Mouse (Mus musculus) hindbrain, embryonic 12.5 days (tissue): ENCODE measurements around the gene Olfr543. TPM values are rescaled to one million over a fixed set of nuclear protein-coding genes. Genes with fewer than 3 reads are reported as not detected.

ENCODE experiments used
- ATAC-seq: fragments of 200-750 bp; cut with Nextera tagmentation; 2 replicates; pipeline ENCODE4 v1.8.0; 2017; ENCODE audit warnings: moderate TSS enrichment; ENCODE audit not compliant: low FRiP score
- H3K27ac ChIP-seq: fragments of 300-500 bp; sonication (generic); 2 replicates; pipeline ENCODE4 v1.5.1; 2016; ENCODE audit warnings: mild to moderate bottlenecking
- H3K27me3 ChIP-seq: fragments of 300-500 bp; sonication (generic); 2 replicates; pipeline ENCODE4 v1.6.1; 2016; ENCODE audit warnings: mild to moderate bottlenecking
- H3K36me3 ChIP-seq: fragments of 300-500 bp; sonication (generic); 2 replicates; pipeline ENCODE4 v1.6.1; 2016; ENCODE audit warnings: mild to moderate bottlenecking
- H3K4me1 ChIP-seq: fragments of 300-500 bp; sonication (generic); 2 replicates; pipeline ENCODE4 v1.6.1; 2016
- H3K4me2 ChIP-seq: fragments of 300-500 bp; sonication (generic); replicated peaks from 2 replicates; pipeline ENCODE4 v1.6.1; 2016; ENCODE audit warnings: mild to moderate bottlenecking
- H3K4me3 ChIP-seq: fragments of 300-500 bp; sonication (generic); 2 replicates; pipeline ENCODE4 v1.5.1; 2016; ENCODE audit warnings: mild to moderate bottlenecking
- H3K9ac ChIP-seq: fragments of 300-500 bp; sonication (generic); 2 replicates; pipeline ENCODE4 v1.6.1; 2016; ENCODE audit warnings: mild to moderate bottlenecking, moderate library complexity
- H3K9me3 ChIP-seq: fragments of 300-500 bp; sonication (generic); replicated peaks from 2 replicates; pipeline ENCODE4 v1.6.1; 2016; ENCODE audit warnings: mild to moderate bottlenecking
- WGBS: fragments of 180-500 bp; shearing (Covaris S2); methylation state at CpG from one replicate; pipeline ENCODE4 v1.1.7; 2016; 5-methylcytosine and 5-hydroxymethylcytosine counted together
- polyA plus RNA-seq: library from polyadenylated mRNA; unstranded; fragments of >200 nt; fragmentation: Nextera tagmentation; extraction: Ambion mirVana; gene quantifications from 2 replicates; pipeline ENCODE4 v1.2.1, GENCODE M21; 2016

Olfr543 gene
- polyA plus RNA-seq = 0.31 and 0.55 TPM in 2 replicates

- H3K9me3 ChIP-seq = no peaks in the 10 kb centered on the region
- no peaks in the 10 kb centered on the region for H3K4me1 ChIP-seq
- H3K4me3 ChIP-seq = no peak within 1 kb of the TSS
- H3K36me3 ChIP-seq = no peaks in the 10 kb centered on the region
- WGBS = 97% methylated on average over 4 of the region's 4 CpGs
- no peak within 1 kb of the TSS for H3K9ac ChIP-seq
- ATAC-seq = no peak
- no peaks in the 10 kb centered on the region for H3K27me3 ChIP-seq
- H3K4me2 ChIP-seq = no peak within 1 kb of the TSS
- no peak within 1 kb of the TSS for H3K27ac ChIP-seq
Measured at GRCm38 (mm10) chr7:102481579-102481978, at the start of gene Olfr543. Olfr543 (minus strand) TSS chr7:102481679.

- WGBS = 81% methylated on average over 1 of the region's 1 CpGs
- no peaks in the 10 kb centered on the region for H3K27me3 ChIP-seq
- ATAC-seq = no peak
- H3K9me3 ChIP-seq = no peaks in the 10 kb centered on the region
- H3K4me1 ChIP-seq = no peaks in the 10 kb centered on the region
- H3K36me3 ChIP-seq = no peaks in the 10 kb centered on the region
- no peak overlapping the region for H3K9ac ChIP-seq
- no peak overlapping the region for H3K4me2 ChIP-seq
- no peak overlapping the region for H3K4me3 ChIP-seq
- no peak overlapping the region for H3K27ac ChIP-seq
Measured at GRCm38 (mm10) chr7:102529052-102529451, 47.6 kb upstream of the Olfr543 start.

GRCm38 (mm10) chr7:102517051-102517335 is 35.5 kb upstream of the Olfr543 start:
- Histone ChIP-seq H3K4me1 (peaks cover 3% of the 10 kb centered on the region; the same call in 1 of the 2 replicates), H3K9me3 (no peaks in the 10 kb centered on the region), H3K27ac (no peak overlapping the region), H3K27me3 (peaks cover 10% of the 10 kb centered on the region), H3K4me2 (no peak overlapping the region), H3K36me3 (no peaks in the 10 kb centered on the region), H3K4me3 (no peak overlapping the region), H3K9ac (no peak overlapping the region)
- ATAC-seq = no peak
- WGBS = 84% methylated on average over 2 of the region's 2 CpGs

DNA sequence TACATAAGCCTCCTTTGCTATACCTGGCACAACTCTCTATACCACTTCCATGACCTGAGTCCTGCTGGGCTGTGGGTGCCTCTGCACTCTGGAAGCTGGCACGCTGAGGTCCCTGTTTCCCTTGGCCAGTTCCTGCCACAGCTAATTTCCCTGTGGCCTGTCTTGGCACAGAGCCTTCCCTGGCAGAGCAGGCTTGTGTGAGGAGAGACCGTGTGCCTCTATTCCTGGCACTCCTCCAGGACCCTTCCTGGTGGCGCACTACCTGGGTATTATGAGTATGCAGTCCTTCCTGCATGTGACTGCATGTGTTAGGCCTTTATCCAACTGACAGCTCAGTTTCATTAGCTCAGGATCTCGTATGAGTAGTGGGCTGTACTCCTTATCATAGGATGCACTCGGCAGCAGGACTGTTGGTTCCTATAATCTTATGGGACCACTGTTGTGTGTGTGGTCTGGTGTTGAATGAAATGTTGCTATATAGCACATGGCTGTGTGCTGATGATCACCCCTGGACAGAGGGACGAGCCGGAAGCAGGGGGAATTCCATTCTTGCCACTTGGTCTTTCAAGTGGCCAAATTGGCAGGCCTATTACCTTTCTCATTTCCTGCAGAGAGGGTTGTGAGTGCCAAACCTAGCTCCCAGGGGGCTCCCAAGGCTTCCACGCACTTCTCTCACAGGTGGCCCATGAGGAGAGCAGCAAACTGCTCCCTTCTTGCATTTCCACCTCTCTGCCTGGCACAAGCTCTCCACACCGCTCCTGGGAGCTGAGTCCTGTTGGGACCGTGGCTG is 35.0 kb upstream of the Olfr543 start:
- WGBS = 77% methylated on average over 10 of the region's 10 CpGs
- Histone ChIP-seq H3K27me3 (peaks cover 10% of the 10 kb centered on the region), H3K4me3 (no peak overlapping the region), H3K9me3 (no peaks in the 10 kb centered on the region), H3K4me1 (peaks cover 3% of the 10 kb centered on the region; the same call in 1 of the 2 replicates), H3K36me3 (no peaks in the 10 kb centered on the region), H3K4me2 (no peak overlapping the region), H3K27ac (no peak overlapping the region), H3K9ac (no peak overlapping the region)
- no peak for ATAC-seq

DNA sequence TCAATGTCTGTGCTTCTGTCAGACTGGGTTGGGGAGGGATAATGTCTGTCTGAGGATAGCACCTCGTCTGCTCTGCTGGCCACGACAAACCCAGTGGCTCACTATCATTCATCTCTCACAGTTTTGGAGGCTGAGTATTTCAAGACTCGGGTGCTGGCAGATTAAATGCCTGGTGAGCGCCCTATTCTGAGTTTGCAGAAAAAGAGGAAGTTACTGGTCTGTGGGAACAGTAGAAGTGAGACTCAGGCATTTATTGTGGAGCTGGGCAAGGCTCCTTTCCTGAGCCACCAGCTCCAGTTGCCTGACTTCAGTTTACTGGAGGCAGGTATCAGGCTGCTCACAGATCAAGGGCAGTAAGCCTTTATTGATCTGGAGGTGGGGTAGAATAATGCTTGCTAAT is 32.7 kb upstream of the Olfr543 start:
- no peak for ATAC-seq
- Histone ChIP-seq H3K4me2 (no peak overlapping the region), H3K36me3 (no peaks in the 10 kb centered on the region), H3K4me3 (no peak overlapping the region), H3K9ac (no peak overlapping the region), H3K27me3 (peaks cover 10% of the 10 kb centered on the region), H3K4me1 (peaks cover 3% of the 10 kb centered on the region; the same call in 1 of the 2 replicates), H3K9me3 (no peaks in the 10 kb centered on the region), H3K27ac (no peak overlapping the region)
- 69% methylated on average over 4 of the region's 4 CpGs for WGBS

- ATAC-seq = peak; percentile 96
- H3K27ac ChIP-seq = no peak overlapping the region
- WGBS = under 1% methylated on average over 54 of the region's 54 CpGs
Measured at GRCm38 (mm10) chr7:102512814-102513435, 31.4 kb upstream of the Olfr543 start.

GRCm38 (mm10) chr7:102511927-102512326 is 30.4 kb upstream of the Olfr543 start:
- no peak for ATAC-seq
- H3K4me1 ChIP-seq = peaks cover 3% of the 10 kb centered on the region; the same call in 1 of the 2 replicates
- WGBS = 85% methylated on average over 10 of the region's 10 CpGs

More at GRCm38 (mm10) chr7:102512814-102513435, 31.4 kb upstream of the Olfr543 start:
- peak overlapping the region; percentile 89 for H3K4me2 ChIP-seq
- peaks cover 3% of the 10 kb centered on the region; the same call in 1 of the 2 replicates for H3K4me1 ChIP-seq
- peak overlapping the region; percentile 46 for H3K4me3 ChIP-seq
- H3K9ac ChIP-seq = peak overlapping the region; percentile 73
- no peaks in the 10 kb centered on the region for H3K9me3 ChIP-seq
- H3K36me3 ChIP-seq = no peaks in the 10 kb centered on the region
- peaks cover 10% of the 10 kb centered on the region for H3K27me3 ChIP-seq

GRCm38 (mm10) chr7:102509726-102510125 is 28.2 kb upstream of the Olfr543 start:
- peaks cover 10% of the 10 kb centered on the region for H3K27me3 ChIP-seq
- no peak overlapping the region for H3K4me3 ChIP-seq
- H3K9me3 ChIP-seq = no peaks in the 10 kb centered on the region
- no peak overlapping the region for H3K4me2 ChIP-seq
- no peak for ATAC-seq
- no peak overlapping the region for H3K9ac ChIP-seq
- H3K36me3 ChIP-seq = no peaks in the 10 kb centered on the region
- peaks cover 3% of the 10 kb centered on the region; the same call in 1 of the 2 replicates for H3K4me1 ChIP-seq
- 75% methylated on average over 7 of the region's 7 CpGs for WGBS
- H3K27ac ChIP-seq = no peak overlapping the region

More at GRCm38 (mm10) chr7:102511927-102512326, 30.4 kb upstream of the Olfr543 start:
- H3K4me2 ChIP-seq = no peak overlapping the region
- no peaks in the 10 kb centered on the region for H3K9me3 ChIP-seq
- H3K9ac ChIP-seq = no peak overlapping the region
- H3K4me3 ChIP-seq = no peak overlapping the region
- H3K36me3 ChIP-seq = no peaks in the 10 kb centered on the region
- H3K27me3 ChIP-seq = peaks cover 10% of the 10 kb centered on the region
- no peak overlapping the region for H3K27ac ChIP-seq

DNA sequence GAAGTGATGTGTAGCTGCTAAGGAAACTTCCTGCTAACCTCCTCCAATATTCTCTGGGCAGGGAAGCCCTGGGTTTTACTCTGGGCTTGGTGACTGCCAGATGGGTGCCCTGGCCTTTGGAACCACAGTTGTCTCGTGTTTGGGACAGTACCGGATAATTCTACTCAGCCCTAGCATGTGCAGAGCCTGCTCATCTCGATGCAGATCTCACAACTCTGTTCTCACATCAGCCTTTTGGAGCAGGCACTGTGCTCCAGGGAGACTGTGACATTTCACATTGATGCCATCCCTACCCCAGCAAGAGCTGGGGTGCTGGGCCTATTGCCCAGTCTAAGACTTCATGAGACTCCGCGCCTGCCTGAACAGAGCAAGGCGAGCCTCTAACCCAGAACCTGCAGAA is 27.2 kb upstream of the Olfr543 start:
- no peak overlapping the region for H3K4me3 ChIP-seq
- no peaks in the 10 kb centered on the region for H3K9me3 ChIP-seq
- no peak overlapping the region for H3K9ac ChIP-seq
- no peak overlapping the region for H3K27ac ChIP-seq
- no peak overlapping the region for H3K4me2 ChIP-seq
- peaks cover 2% of the 10 kb centered on the region for H3K27me3 ChIP-seq
- no peaks in the 10 kb centered on the region for H3K36me3 ChIP-seq
- peaks cover 3% of the 10 kb centered on the region; the same call in 1 of the 2 replicates for H3K4me1 ChIP-seq
- no peak for ATAC-seq
- WGBS = 90% methylated on average over 6 of the region's 6 CpGs

DNA sequence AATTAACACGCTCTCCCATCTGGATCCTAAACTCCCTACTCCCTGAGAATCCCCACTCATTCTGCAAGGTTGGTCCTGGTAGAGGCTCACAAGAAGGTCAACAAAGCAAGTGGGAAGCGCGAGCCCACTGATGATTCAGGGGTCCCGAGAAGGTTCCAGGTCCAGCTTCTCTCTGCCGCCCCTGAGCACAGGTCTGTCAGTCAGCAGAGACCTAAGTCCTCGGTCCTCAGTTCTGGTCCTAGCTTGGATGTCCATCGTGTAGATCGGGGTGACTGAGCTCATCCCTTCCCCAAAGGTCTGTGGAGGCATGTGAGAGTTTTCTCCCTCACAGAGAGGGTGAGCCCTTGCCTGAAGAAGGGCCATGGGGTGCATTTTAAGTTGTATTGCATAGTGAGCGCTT is 26.6 kb upstream of the Olfr543 start:
- Histone ChIP-seq H3K4me2 (no peak overlapping the region), H3K27me3 (no peaks in the 10 kb centered on the region; the same call in 1 of the 2 replicates), H3K9ac (no peak overlapping the region), H3K27ac (no peak overlapping the region), H3K9me3 (no peaks in the 10 kb centered on the region), H3K4me3 (no peak overlapping the region), H3K4me1 (peaks cover 3% of the 10 kb centered on the region; the same call in 1 of the 2 replicates), H3K36me3 (no peaks in the 10 kb centered on the region)
- no peak for ATAC-seq
- WGBS = 90% methylated on average over 9 of the region's 9 CpGs

DNA sequence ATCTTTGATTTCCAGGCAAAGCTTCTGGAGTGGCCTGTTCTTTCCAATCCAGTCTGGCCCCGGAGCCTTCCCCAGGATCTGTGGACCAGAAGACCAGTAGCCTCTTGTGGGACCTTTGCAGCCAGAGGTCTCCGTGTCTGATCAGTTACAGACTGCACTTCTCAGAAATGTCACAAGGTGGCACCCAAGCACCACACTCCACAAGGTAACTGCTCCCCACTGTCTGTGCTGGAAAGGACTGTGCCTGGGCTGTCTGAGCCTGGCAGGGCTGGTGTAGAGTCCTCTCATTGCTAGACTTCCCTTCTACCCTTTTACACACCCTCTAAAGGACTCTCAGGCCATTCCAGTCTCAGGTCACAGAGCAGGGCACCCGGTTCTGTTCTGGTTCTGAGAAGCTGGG is 25.4 kb upstream of the Olfr543 start:
- no peak overlapping the region for H3K9ac ChIP-seq
- H3K4me2 ChIP-seq = no peak overlapping the region
- no peaks in the 10 kb centered on the region for H3K4me1 ChIP-seq
- no peaks in the 10 kb centered on the region; the same call in 1 of the 2 replicates for H3K27me3 ChIP-seq
- no peaks in the 10 kb centered on the region for H3K9me3 ChIP-seq
- peak; percentile 76 for ATAC-seq
- H3K4me3 ChIP-seq = no peak overlapping the region
- H3K36me3 ChIP-seq = no peaks in the 10 kb centered on the region
- 44% methylated on average over 3 of the region's 3 CpGs for WGBS
- H3K27ac ChIP-seq = no peak overlapping the region

GRCm38 (mm10) chr7:102501986-102502385 is 20.5 kb upstream of the Olfr543 start:
- H3K4me3 ChIP-seq = no peak overlapping the region
- no peak for ATAC-seq
- H3K27me3 ChIP-seq = no peaks in the 10 kb centered on the region
- H3K36me3 ChIP-seq = no peaks in the 10 kb centered on the region
- whole genome bisulfite sequencing = 79% methylated on average over 5 of the region's 5 CpGs
- no peak overlapping the region for H3K9ac ChIP-seq
- no peaks in the 10 kb centered on the region for H3K4me1 ChIP-seq
- H3K9me3 ChIP-seq = no peaks in the 10 kb centered on the region
- H3K4me2 ChIP-seq = no peak overlapping the region
- no peak overlapping the region for H3K27ac ChIP-seq
